In genomic region chr17:27331630-27332029, GRCm38 (mm10) we compare ENCODE assay signal across 8 mouse cellular contexts.
"Had no signal": no experiment of that assay in that cellular context is flagged by ENCODE, and none has a peak within 500 bp of the region (broad histone marks: within the 10 kb centered on the region; RNA-seq: fewer than 3 reads in every experiment).

No protein-coding gene starts in this region.

- DNase-seq: liver, postnatal 0 days; lung, adult 2 months; lung, postnatal 14 days; lung, postnatal 36 days; right cerebral cortex, postnatal 14 days; thymus, adult 2 months; thymus, postnatal 25 days; thymus, postnatal 4 days had no signal
